Mouse (Mus musculus) lung, postnatal 25 days (tissue): ENCODE data around the gene Prr12.

Source experiments
- DNase-seq: peaks from one replicate; pipeline ENCODE4 v3.0.0; 2022; ENCODE audit warnings: low spot score

Gene Prr12

DNA sequence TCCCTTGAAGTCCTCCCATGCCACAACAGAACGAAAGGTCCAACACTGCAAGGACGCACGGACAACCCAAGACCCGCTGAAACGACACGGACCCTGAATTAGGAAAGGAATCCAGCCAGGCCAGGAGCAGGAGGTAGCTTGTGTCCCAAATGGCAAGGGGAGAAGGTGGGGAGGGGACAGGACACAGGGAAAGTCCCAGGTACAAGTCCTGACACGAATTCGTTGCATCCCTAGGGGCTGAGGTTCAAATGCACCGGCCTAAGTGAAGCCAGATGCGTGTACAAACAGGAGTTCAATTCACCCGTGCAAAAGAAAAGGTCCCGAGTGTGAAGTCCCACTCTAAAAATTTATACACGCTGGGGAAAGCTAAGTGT, 1.1 kb downstream of the Prr12 start:
- DNase-seq = no peak

DNA sequence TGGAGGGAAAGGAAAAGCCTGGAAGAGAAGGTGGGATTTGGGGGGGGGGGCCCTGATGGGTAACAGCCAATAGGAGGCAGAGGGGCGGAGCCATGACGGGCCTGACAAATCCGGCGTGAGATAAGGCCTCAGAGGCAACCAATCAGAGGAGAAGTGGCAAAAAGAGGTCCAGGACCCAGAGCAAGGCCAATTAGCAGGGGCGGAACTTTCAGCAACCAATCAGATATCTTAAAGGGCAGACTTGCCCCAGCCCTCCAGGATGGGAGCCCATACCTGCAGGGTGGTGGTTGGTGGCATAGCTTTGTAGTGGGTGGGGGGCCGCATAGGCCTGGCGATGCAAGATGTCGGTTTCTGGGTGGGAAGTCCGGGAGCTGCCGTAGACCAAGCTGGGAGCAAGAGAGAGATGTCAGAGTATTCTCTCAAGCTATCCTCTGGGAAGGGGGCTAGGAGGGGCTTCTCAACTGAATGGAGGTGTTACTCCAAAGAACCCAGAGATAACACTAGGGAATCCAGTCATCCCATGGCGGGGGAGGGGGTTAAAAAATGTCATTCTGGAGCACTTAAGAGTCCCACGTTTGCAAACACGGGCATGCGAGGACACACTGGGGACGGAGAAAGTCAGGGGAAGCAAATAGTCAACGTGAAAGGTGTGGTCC, 1.6 kb downstream of the Prr12 start:
- DNase-seq = peak; percentile 73

DNA sequence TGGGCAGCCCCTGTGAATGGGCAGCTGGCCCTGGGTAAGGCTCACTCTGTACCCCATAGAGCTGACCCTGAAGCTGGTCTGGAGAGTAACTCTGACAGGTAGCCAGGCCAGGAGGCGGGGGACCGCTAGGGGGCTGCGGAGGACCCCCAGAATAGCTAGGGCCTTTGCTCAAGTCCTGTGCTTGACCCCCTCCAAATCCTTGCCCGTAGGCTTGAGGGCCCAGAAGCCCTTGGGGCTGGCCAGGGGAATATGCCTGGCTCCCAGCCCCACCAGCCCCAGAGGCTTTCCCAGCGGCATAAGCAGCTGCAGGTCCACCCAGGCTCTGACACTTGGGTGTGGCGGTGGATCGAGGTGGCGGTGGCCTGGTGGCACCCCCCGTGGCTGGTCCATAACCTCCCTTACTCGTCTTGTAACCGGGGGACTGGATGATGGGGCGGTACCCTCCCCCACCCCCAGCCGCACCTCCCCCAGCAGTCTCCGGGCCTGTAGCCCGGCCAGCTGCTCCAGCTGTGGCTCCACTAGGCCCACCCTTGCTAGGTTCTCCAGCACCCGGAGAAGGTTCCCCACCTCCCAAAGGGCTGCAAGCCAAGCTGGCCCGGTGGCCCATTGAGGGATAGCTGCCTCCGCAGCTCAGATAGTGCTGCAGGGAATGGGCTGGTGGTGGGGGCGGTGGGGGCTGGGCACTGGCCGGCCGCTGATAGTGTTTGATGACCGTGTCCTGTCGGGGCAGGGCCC, 3.6 kb downstream of the Prr12 start:
- DNase-seq = no peak

DNA sequence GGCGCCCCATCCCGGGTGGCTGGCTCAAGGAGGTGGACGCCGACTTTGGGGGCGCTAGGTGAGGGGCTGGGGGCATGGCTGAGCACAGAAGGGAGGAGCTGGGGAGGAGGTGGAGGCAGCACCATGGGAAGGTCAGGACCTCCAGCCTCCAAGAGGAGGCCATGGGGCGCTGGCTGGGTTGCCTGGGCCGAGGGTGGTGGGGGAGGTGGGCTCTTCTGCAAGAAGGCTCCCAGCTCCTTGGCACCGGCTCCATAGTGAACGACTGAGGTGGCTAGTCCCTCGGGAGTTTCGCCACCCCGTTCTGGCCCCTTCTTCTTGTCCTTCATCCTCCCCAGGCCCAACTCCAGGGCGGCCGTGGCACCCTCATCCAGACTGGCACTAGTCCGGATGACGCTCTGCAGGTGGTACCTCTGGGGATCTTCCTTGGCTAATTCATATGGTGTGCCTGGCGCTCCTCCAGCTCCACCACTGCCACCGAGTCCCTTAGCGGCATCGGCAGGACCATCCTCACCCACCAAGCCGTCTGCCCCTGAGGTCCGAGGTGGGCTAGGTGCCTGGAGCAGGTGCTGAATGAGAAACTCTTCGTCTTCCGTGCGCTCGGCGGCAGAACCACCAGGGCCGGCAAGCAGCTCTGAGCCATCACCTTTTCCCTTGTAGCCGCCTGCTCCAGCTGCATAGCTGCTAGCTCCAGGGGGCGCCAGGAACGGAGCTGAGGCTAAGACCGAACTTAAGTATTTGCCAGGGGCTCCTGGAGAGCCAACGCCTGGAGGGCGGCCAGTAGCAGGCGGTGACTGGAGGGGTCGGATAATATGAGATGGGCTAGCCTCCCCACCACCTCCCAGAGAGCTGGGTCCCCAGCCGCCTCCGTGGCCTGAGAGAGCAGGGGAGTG, 4.4 kb downstream of the Prr12 start:
- no peak for DNase-seq

DNA sequence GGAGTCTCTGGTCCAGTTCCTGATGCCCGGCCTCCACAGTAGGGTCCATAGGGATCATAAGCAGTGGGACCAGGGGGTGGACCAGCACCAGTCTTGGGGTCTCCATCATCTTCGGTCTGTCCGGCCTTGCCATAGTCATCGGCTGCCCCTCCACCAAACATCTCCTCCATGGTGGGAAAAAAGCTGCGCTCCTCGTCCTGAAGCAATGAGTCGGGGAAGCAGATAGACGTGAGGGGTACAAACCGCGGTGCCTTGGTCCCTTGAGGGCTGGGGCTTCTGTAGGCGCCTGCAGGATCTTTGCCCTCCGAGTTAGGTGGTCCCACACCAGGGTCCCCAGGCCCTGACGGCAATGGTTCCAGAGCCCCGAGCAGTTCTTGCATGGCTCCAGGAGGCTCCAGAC, 5.2 kb downstream of the Prr12 start:
- no peak for DNase-seq

DNA sequence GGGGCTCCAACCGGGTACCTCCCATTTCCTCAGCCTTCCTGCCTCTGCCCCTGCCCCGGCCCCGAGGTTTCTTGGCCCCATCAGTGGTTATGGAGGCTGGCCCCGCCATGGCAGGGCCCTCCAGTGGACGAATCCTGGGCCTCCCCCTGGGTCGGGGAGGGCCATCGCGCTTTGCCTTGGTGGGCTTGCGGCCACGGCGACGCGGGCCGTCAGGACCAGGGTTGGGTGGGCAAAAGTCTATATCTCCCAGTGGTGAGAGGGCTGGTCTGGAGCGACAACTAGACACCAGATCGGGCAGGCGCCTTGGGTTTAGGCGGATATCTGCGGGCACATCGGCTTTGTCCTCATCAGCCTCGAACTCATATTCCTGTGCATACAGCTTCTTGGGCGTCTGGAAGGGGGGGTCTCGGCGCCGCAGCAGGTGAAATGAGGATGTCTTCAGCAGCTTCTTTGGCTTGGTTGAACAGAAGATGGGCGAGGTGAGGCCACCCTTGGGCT, 5.8 kb downstream of the Prr12 start:
- no peak for DNase-seq

DNA sequence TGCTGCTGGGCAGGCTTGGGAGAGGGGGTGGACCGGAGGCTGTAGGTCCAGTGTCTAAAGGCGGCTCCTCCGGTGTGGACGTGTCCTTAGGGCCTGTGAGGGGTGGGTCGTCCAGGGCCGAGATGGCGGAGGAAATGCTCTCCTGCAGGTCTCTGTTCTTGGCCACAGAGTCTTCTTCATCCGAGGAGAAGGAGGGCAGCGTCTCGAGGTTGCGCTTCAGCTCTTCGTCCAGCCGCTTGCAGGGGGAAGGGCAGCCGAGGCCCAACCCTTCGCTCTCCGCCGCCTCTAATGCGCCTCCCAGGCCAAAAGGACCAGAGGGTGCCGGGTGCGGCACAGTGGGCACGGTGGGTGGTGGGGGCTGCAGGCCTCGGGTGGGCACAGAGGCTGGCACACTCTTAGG, 6.9 kb downstream of the Prr12 start:
- DNase-seq = no peak

DNA sequence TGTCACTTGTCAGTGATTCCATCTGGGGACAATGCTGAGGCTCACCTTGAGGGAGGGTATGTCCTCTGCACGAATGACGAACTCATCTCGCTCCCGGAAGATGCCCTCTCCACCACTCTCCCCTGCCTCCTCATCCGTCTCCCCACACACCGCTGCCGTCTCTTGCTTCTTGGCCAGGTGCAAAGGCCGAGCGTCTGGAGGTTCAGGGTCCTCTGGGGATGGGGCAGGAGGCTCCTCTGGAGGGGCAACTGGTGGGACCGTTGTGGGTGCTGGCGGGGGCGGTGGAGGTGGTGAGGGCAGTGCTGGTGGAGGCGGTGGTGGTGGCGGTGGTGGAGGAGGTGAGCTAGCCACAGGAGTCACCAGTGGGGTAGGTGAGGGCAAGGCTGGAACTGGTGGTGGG, 9.4 kb downstream of the Prr12 start:
- DNase-seq = no peak

DNA sequence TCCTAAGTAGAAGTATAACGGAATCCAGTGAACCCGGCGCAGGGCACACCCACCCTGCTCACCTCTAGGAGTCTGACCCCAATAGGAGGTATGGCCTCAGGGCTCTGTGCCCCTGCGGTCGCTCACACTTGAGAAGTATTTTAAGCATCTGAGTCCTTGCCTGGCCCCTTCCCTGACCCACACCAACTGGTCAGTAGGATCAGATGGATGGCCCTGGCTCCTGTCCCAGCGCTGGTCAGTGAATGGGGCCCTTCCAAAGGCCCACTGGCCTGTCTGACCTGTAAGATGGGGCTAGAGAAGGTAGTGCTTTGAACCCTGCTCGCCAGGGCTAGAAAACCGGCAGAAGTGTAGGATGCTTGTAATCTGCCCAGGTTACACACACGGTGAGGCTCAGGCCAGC, 11.8 kb downstream of the Prr12 start:
- DNase-seq = no peak

DNA sequence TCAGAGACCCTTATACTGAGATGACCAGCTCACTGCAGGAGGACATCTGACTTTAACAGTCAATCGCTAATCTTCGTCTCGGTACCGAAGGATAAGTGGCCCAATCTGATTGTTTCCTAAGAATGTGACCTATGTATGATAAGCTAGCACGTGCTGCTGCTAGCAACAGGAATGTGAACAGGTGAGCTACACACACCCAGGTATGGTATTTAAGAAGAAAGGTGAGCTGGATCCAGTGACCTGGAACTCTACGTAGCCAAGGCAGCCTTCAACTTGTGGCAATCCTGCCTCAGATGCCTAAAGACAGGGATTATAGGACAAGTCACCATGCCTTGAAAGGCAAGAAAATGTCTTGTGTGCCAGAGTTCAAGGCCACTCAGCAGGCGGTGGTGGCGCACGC, 14.3 kb downstream of the Prr12 start:
- DNase-seq = no peak

DNA sequence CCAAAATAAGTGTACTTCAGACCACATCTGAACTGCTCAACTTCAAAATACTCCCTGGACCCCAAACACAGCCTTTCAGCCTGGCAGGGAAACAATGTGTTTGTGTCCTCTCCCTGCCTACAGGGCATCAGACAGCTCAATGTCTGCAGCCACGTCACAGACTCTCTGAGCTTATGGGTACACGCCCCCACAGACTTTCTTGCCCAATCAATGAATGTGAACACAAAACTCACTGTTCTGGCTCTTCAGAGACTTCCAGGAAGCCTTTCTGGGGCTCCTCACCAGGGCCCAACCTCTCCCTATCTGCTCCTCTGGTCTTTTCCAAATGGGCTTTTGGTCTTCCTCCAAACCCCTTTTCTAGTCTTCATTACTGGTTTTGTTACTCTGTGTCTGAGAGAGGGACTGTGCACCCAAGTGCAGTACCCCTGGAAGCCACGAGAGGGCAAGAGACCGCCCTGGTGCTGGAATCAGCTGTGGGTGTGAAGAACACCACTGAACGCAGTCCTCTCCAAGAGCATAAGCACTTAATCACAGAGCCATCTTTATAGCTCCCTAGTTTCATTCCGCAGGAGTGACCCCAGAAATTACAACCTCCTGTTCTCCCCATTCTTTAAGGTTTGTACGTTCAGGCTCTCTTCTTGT, 14.8 kb downstream of the Prr12 start:
- peak; percentile 64 for DNase-seq

DNA sequence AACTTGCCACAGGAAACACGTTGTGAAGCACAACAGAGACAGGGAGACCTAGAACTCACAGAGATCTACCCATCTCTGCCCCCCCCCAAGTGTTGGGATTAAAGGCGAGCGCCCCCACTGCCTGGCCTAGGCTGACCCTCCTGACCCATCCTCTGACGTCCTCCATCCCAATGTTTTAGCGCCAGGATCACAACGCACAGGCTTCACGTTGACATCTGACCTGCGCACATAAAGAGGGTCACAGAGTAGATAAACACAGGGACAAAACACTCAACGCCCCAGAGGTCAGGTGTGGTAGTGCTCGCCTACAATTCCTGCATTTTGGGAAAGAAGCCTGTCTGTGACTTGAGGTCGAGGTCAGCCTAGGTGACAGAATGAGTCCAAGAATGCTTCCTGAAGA, 16.0 kb downstream of the Prr12 start:
- no peak for DNase-seq

DNA sequence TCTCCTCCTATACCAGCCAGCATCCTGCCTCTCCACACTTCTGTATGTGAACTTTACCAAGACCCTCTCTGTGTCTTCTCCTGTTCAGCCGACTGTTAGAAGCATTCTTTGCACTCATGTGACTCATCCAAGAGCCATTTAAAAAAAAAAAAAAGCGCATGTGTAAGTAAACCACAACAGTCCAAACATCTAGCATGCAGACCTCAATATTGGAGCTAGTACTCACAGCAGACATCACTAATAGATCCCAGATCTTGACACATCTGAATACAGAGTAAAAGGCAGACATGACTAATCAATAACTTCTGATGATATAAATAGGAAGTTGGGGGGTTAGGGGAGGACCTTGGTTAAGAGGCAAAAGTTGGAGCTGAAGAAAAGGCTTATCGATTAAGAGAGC, 17.1 kb downstream of the Prr12 start:
- no peak for DNase-seq

DNA sequence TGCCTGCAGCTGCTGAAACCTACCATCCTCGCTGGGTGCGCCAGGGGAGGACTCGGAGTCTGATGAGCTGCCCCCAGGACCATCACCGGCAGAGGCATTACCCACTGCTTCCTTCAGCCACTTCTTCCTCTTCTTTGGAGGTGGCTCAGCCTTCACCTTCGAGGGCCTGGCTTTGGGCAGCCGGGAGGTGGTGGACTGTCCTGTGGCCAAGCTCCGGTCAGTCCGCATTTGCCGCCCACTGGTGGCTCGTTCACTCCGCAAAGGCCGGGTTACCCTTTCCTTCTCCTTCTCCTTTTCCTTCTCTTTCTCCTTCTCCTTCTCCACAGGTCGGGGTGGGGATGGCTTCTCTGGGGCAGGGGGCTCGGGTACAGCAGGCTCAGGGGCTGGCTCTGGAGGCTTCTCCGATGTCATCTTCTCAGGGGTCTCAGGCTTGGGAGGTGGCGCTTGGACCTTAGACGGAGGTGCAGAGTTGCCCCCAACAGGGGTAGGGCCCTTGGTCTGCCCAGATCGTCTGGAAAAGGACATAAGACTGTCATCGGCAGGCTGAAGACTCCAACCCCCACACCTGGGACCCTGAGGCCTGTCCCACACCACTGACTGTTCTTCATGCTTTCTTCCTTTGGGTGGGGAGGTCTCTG, 18.8 kb downstream of the Prr12 start:
- DNase-seq = no peak

DNA sequence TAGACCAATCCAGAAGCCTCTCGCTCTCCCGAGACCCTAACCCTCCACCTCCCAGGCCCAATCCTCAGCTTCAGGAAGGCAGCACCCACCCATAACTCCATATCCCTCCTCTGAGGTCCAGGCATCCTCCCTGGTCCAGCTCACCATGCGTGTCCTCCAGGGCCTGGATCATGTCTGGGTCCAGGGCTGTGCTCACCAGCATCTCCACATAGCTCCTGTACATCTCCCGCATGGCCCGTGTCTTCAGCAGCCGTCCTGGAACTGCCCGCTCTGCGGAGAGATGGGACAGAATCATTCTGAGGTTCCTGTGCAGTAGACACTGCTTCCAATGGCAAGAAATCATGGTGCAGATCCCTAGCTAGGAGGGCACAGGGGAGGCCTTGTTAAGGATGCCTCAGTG, 21.8 kb downstream of the Prr12 start:
- DNase-seq = no peak

DNA sequence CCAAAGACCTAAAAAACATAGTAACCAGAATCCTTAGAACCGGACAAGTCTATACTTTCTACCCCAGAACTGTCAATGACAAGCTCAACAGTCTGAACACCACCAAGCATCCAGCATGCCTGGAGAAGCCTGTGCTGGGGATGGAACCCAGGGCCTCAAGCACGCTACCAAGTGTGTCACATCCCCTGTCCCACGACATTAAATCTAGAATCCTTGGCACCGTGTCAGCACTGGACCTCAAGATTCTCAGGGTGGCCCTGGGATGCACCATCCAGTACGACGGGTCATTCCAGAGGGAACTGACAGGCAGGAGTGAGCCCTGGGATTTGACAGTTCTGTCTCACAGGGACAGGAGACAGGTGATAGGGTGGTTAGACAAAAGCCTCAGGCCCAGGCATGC, 22.7 kb downstream of the Prr12 start:
- no peak for DNase-seq

DNA sequence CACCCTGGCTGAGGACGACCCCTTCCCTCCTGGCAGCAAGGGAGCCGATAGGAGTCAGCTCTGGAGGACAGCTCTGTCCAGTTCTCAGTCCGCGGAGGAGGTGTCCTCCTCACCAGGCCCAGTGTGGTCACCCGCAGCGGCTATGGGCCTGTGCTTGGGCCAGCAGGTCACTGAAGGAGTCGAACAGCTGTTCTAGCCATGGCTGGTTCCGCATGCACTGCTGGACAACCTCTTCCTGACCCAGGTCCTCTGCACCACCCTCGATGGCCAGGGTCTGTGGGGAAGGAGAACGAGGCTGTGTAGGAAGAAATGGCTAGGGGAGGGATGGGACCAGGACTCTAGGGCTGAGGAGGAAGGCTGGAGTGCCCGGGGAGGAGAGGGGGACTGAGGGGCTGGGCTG, 24.3 kb downstream of the Prr12 start:
- no peak for DNase-seq

DNA sequence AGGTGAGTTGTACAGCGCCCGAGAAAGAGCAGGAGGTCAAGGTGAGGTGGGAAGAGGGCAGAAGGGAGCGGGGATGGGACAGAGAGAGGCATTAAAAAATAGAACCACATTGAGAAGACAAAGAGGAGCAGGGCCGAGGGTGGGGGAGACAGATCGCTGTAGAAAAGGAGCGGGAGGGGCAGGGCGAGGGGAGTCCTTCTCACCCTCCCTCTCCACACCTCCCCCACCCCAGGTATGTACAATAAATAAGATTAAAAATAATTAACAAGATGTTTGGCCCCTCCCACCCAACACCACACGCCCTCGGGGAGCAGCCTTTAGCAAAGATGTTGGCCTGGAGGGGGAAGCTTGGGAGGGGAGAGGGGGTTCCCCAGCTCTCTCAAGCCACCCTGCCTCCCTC, 24.9 kb downstream of the Prr12 start:
- DNase-seq = no peak

DNA sequence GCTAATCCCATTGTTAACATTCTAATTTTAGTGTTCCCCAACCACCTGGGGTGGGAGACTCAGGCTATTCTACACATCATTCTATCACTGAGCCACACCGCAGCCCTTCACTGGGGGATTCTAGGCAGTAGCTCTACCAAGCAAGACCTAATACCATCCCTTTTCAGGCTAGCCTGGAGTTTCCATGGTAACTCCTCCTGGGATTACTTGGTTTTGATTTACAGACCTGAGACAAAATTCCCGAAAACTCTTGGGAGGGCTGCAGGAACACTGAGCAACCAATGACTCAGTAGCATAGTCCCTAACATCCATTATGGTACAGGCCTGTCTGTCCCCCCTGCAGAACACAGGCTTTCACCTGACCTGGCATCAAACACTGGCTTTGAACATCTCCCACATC, 26.4 kb downstream of the Prr12 start:
- no peak for DNase-seq

DNA sequence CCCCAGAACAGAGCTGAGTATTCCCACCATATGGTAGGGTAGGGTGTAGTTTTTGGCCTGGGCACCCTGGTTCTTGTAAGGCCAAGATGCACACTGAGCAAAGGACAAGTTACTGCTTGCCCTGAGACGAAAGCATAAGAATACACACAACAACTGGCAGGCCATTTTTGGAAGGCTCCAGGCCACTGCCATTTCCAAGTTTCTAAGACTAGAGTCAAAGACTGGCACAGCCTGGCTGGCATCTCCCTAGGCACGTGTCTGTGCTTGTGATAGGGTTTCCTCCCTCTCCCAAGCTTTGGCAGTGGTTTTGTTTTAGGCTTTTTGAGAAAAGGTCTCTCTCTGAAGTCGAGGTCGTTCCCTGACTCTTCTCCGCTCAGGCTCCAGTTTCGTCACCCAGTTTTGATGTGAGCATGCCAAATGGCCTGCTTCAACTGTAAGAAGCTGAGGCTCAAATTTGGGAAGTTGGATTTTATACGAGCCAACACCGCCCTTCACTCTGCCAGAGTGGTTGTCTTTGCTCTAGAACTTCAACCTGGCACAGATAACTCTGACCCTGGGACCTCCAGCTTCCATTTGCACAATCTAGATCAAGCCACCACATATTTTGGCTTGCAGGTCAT, 27.0 kb downstream of the Prr12 start:
- no peak for DNase-seq
